Mouse (Mus musculus) limb, embryonic 11.5 days (tissue): ENCODE measurements around the gene Ap2a1. TPM values are rescaled to one million over a fixed set of nuclear protein-coding genes. Genes with fewer than 3 reads are reported as not detected.

ENCODE experiments used
- ATAC-seq: fragments of 200-750 bp; cut with Nextera tagmentation; 2 replicates; pipeline ENCODE4 v1.8.0; 2017; ENCODE audit warnings: low read depth; ENCODE audit not compliant: insufficient number of reproducible peaks, low FRiP score, low TSS enrichment
- DNase-seq: peaks from one replicate; pipeline ENCODE4 v3.0.0-alpha.2; 2015; ENCODE audit warnings: low spot score
- H3K27ac ChIP-seq: fragments of 300-500 bp; sonication (generic); replicated peaks from 2 replicates; pipeline ENCODE4 v1.5.1; 2014; ENCODE audit warnings: low read depth, mild to moderate bottlenecking, low read length
- H3K27me3 ChIP-seq: fragments of 300-500 bp; sonication (generic); 2 replicates; pipeline ENCODE4 v1.6.1; 2014; ENCODE audit warnings: mild to moderate bottlenecking, low read length, mixed read lengths; ENCODE audit not compliant: control insufficient read depth, insufficient read depth
- H3K36me3 ChIP-seq: fragments of 300-500 bp; sonication (generic); 2 replicates; pipeline ENCODE4 v1.6.1; 2014; ENCODE audit warnings: mild to moderate bottlenecking, low read length, moderate library complexity, mixed read lengths; ENCODE audit not compliant: control insufficient read depth, insufficient read depth
- H3K4me1 ChIP-seq: fragments of 300-500 bp; sonication (generic); 2 replicates; pipeline ENCODE4 v1.6.1; 2014; ENCODE audit warnings: low read length, mixed read lengths; ENCODE audit not compliant: control insufficient read depth, insufficient read depth
- H3K4me2 ChIP-seq: fragments of 300-500 bp; sonication (generic); 2 replicates; pipeline ENCODE4 v1.6.1; 2014; ENCODE audit warnings: low read depth, mild to moderate bottlenecking, moderate library complexity; ENCODE audit not compliant: severe bottlenecking
- H3K4me3 ChIP-seq: fragments of 300-500 bp; sonication (generic); 2 replicates; pipeline ENCODE4 v1.5.1; 2014; ENCODE audit warnings: low read depth, low read length
- H3K9ac ChIP-seq: fragments of 300-500 bp; sonication (generic); 2 replicates; pipeline ENCODE4 v1.6.1; 2014; ENCODE audit warnings: mild to moderate bottlenecking, low read length
- H3K9me3 ChIP-seq: fragments of 300-500 bp; sonication (generic); 2 replicates; pipeline ENCODE4 v1.6.1; 2016; ENCODE audit warnings: low read length; ENCODE audit not compliant: control insufficient read depth
- WGBS: fragments of 180-500 bp; shearing (Covaris S2); extraction: QIAGEN DNeasy Blood & Tissue Kit; methylation state at CpG from one replicate; pipeline ENCODE4 v1.1.7; 2014; 5-methylcytosine and 5-hydroxymethylcytosine counted together
- polyA plus RNA-seq: library from polyadenylated mRNA; unstranded; fragments of >200 nt; fragmentation: Nextera tagmentation; extraction: Ambion mirVana; gene quantifications from 2 replicates; pipeline ENCODE4 v1.2.1, GENCODE M21; 2014

Ap2a1 gene
- polyA plus RNA-seq, 1 experiment from 2014 or later, result 78.8 TPM

DNA sequence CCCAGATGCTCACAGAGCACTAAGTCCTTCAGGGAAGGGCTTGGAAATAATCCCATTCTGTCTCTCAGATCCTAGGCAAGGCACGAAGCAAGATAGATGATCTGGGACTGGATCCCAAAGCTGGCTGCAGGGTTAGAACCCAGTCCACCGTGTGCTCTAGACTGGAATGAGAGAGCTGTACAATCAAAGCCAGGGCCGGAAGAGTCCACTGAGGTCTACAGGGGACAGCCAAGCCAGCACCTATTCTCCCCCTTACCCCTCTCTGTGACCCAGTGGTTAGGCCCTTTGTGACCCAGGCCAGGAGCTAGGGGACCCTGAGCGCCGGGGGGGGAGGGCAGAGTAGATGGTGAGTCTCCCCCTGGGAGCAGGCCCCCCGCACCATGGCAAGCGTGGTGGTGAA is 13.6 kb upstream of the Ap2a1 start, which contains the start of gene Tsks:
TSS of gene Tsks (plus strand) at position 301 of the 400 bp plus-strand sequence.
- ATAC-seq (no peak), DNase-seq (no peak)
- H3K9ac ChIP-seq, result no peak within 1 kb of the TSS
- no peak within 1 kb of the TSS for H3K4me3 ChIP-seq
- no peaks in the 10 kb centered on the region for H3K36me3 ChIP-seq
- no peaks in the 10 kb centered on the region for H3K9me3 ChIP-seq
- WGBS, result 80% methylated on average over 7 of the region's 7 CpGs
- no peak within 1 kb of the TSS for H3K4me2 ChIP-seq
- H3K27ac ChIP-seq, result no peak within 1 kb of the TSS
- no peaks in the 10 kb centered on the region for H3K27me3 ChIP-seq
- no peaks in the 10 kb centered on the region for H3K4me1 ChIP-seq

DNA sequence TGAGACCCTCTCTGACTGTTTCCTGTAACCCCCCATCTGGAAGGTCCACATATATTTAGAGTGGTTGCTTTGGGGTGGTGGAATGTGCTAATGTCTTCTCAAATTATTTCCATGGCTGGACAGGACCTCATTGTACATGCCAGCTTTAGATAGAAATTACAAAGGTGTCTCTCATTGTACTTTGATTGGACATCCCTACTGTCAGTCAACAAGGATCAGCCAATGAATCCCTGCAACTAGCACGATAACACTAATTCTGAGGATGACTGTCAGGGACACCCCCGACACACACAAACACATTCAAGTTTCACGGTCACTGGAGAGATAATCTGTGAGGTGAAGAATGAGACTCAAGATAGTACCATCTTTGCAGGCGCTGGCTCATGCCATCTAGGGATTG is 9.4 kb upstream of the Ap2a1 start:
- H3K9ac ChIP-seq, result no peak overlapping the region
- no peak for ATAC-seq
- no peak overlapping the region for H3K27ac ChIP-seq
- H3K36me3 ChIP-seq, result no peaks in the 10 kb centered on the region
- no peaks in the 10 kb centered on the region for H3K4me1 ChIP-seq
- H3K4me2 ChIP-seq, result no peak overlapping the region
- no peaks in the 10 kb centered on the region for H3K27me3 ChIP-seq
- H3K9me3 ChIP-seq, result no peaks in the 10 kb centered on the region
- no peak for DNase-seq
- 94% methylated on average over 4 of the region's 4 CpGs for WGBS
- H3K4me3 ChIP-seq, result no peak overlapping the region

DNA sequence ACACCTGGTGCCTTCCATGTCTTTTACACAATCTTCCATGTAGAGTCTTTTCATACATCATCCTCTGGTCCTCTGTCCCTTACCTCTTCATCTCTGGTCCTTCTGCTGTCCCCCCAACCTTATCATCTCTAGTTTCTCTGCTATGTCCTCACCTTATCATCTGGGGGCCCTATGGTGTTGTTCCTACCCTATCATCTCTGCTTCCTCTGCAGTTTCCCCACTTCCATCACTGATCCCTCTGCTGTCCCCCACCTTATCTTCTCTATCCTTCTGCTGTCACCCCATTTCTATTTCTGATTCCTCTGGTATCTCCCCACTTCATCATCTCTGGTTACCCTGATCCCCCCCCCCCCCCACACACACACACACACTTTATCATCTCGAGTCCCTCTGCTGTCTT is 726 bp downstream of the Ap2a1 start:
- Histone ChIP-seq H3K9ac (peak overlapping the region; percentile 88), H3K4me1 (peaks cover 11% of the 10 kb centered on the region; the same call in 1 of the 2 replicates), H3K4me3 (peak overlapping the region; percentile 97), H3K4me2 (peak overlapping the region; percentile 57), H3K27me3 (no peaks in the 10 kb centered on the region), H3K36me3 (peaks cover 2% of the 10 kb centered on the region; the same call in 1 of the 2 replicates), H3K9me3 (no peaks in the 10 kb centered on the region), H3K27ac (no peak overlapping the region; the same call in 1 of the 2 replicates)
- 8% methylated on average over 1 of the region's 1 CpGs for WGBS
- ATAC-seq (no peak), DNase-seq (no peak)

DNA sequence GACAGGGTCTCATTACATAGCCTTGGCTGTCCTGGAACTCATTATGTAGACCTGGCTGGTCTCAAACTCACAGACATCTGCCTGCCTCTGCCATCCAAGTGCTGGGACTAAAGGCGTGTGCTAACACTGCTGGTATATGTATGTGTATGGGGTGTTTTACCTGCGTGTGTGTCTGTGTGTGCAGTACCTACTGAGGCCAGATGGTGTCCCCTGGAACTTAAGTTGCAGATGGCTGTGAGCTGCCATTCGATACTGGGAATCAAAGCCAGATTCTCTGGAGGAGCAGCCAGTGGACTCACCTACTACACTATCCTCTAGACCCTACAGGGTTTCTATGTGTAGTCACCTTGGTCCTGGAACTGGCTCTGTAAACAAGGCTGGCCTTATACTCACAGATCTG is 3.8 kb downstream of the Ap2a1 start:
- Histone ChIP-seq H3K36me3 (peaks cover 2% of the 10 kb centered on the region; the same call in 1 of the 2 replicates), H3K4me1 (peaks cover 10% of the 10 kb centered on the region; the same call in 1 of the 2 replicates), H3K9me3 (no peaks in the 10 kb centered on the region), H3K4me2 (no peak overlapping the region), H3K27ac (no peak overlapping the region), H3K4me3 (no peak overlapping the region), H3K27me3 (no peaks in the 10 kb centered on the region), H3K9ac (no peak overlapping the region)
- 77% methylated on average over 3 of the region's 3 CpGs for WGBS
- DNase-seq, result peak; percentile 42
- no peak for ATAC-seq

DNA sequence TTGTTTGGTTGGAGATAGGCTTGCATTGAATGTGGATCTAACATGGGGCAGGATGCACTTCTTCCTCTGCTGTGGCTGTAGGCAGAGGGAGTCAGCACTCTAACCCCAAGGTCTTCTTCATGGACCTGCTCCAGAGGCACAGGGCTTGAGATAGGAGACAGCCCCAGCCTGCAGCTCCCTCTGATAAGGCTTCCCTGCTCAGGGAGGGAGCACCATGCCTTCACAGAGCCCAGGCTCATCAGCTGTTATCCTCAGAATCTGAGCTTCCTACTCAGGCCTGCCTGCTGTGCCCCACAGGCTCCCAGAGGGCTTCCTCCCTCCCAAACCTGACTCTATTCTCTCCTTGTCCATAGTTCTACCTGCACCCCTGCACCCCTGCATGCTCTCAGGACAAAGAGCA is 6.8 kb downstream of the Ap2a1 start:
- Histone ChIP-seq H3K27ac (no peak overlapping the region), H3K27me3 (no peaks in the 10 kb centered on the region), H3K4me1 (no peaks in the 10 kb centered on the region), H3K9me3 (no peaks in the 10 kb centered on the region), H3K4me3 (no peak overlapping the region), H3K36me3 (peaks cover 2% of the 10 kb centered on the region; the same call in 1 of the 2 replicates), H3K9ac (no peak overlapping the region), H3K4me2 (no peak overlapping the region)
- ATAC-seq, result no peak
- no peak for DNase-seq

DNA sequence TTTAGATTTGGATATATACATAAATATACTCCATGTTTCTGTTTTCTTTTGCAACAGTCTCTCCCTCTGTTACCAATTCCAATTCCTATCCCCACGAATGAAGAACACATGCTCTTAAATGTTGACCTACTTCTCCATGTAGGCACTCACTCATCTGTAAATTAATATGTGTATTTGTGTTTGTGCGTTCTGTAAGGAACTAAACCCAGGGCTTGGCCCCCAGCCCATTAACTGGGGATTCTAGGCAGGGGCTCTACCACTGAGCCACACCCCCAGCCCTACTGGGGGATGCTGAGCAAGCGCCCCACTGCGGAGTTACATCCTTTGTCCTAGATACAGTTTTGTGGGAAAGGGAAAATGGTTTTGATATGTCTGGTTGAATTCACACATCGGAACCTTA is 10.2 kb downstream of the Ap2a1 start:
- DNase-seq (no peak), ATAC-seq (no peak)
- WGBS, result 90% methylated on average over 5 of the region's 5 CpGs
- Histone ChIP-seq H3K4me1 (no peaks in the 10 kb centered on the region), H3K4me3 (no peak overlapping the region), H3K9ac (no peak overlapping the region), H3K4me2 (no peak overlapping the region), H3K9me3 (no peaks in the 10 kb centered on the region), H3K27me3 (no peaks in the 10 kb centered on the region), H3K27ac (no peak overlapping the region), H3K36me3 (peaks cover 10% of the 10 kb centered on the region; the same call in 1 of the 2 replicates)

DNA sequence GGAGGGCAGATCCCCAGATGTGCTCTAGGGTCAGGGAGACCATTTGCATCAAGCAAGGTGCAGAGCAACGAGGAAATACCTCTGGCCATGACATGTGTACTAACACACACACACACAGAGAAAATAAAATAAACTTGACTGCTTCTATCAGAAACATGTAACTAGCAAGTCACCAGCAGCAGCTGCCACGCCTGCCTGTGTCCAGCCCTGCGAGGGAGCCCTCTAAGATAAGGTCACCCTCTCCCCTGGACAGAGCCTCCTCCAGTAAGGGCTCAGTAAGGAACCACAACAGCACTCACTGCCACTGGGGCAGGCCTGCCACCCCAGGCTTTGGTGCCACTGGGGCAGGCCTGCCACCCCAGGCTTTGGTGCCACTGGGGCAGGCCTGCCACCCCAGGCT is 11.1 kb downstream of the Ap2a1 start:
- H3K27me3 ChIP-seq, result no peaks in the 10 kb centered on the region
- H3K9ac ChIP-seq, result no peak overlapping the region
- WGBS, result 83% methylated on average over 3 of the region's 3 CpGs
- H3K27ac ChIP-seq, result no peak overlapping the region
- no peaks in the 10 kb centered on the region for H3K4me1 ChIP-seq
- peaks cover 10% of the 10 kb centered on the region; the same call in 1 of the 2 replicates for H3K36me3 ChIP-seq
- DNase-seq (no peak), ATAC-seq (no peak)
- H3K4me2 ChIP-seq, result no peak overlapping the region
- H3K9me3 ChIP-seq, result no peaks in the 10 kb centered on the region
- no peak overlapping the region for H3K4me3 ChIP-seq

DNA sequence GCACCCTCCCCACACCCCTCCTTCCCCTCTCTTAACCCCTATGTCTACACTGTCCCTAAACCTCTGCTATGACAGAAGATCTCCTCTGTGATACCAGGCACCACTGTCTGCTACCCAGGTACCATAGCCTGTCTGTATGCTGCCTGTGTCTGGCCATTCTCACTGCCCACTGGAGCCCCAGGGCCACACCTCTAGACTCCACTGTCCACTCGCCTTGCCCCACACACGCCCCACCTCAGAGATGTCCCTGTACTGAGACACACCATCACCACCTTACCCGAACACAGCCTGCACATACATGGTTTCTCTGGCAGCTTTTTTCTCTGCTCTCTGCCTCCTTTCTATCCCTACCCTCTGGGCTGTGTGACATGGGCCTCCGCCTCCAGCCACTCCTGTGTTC is 12.4 kb downstream of the Ap2a1 start:
- WGBS, result 94% methylated on average over 4 of the region's 4 CpGs
- DNase-seq (no peak), ATAC-seq (0 out of 2 replicates have a peak, but pooled peaks have one; percentile 21)
- Histone ChIP-seq H3K9ac (no peak overlapping the region), H3K36me3 (peaks cover 10% of the 10 kb centered on the region; the same call in 1 of the 2 replicates), H3K9me3 (no peaks in the 10 kb centered on the region), H3K4me1 (no peaks in the 10 kb centered on the region), H3K27ac (no peak overlapping the region), H3K27me3 (no peaks in the 10 kb centered on the region), H3K4me2 (no peak overlapping the region), H3K4me3 (no peak overlapping the region)

DNA sequence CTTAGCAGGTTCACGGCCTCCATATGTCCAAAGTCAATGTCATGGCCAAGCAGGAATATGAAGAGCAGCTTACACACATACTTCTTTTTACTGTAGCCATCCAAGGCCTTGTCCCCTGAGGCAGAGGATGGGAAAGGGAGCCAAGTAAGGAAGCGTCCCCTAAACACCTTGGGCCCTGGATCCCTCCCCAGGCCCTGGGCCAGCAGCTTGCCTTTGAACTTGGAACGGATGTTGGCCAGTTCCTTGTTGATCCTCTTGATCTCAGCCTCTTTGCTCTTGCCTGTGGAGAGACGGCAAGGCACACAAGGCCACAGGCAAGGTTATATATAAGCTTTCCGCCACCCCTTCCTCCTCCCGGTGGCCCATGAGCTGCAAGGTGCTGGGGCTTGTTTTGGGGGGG is 13.1 kb downstream of the Ap2a1 start:
- Histone ChIP-seq H3K36me3 (peaks cover 10% of the 10 kb centered on the region; the same call in 1 of the 2 replicates), H3K27me3 (no peaks in the 10 kb centered on the region), H3K9ac (no peak overlapping the region), H3K27ac (no peak overlapping the region), H3K4me3 (no peak overlapping the region), H3K9me3 (no peaks in the 10 kb centered on the region), H3K4me2 (no peak overlapping the region), H3K4me1 (no peaks in the 10 kb centered on the region)
- 88% methylated on average over 6 of the region's 6 CpGs for WGBS
- no peak for DNase-seq
- ATAC-seq, result no peak
